Mouse (Mus musculus) spleen, adult 2 months (tissue): ENCODE results near the gene Dmrt1. TPM values are rescaled to one million over a fixed set of nuclear protein-coding genes. Genes with fewer than 3 reads are reported as not detected.
"Not testable (repeated sequence)": the region's sequence is repeated elsewhere in the genome, so short reads cannot be mapped to it uniquely, and the experiment has no call there.

Experiments used
- DNase-seq, 2 experiments: peaks; one replicate each; pipeline versions ENCODE4 v3.0.0 to v3.0.0-alpha.2; 2012 to 2021; ENCODE audit warnings: low spot score in 2 of 2, low read depth in 1 of 2
- H3K27ac ChIP-seq: fragments of 200-500 bp; 2 replicates; pipeline ENCODE4 v1.5.1; 2012; ENCODE audit warnings: low read length, inconsistent platforms; ENCODE audit not compliant: insufficient read depth
- H3K27me3 ChIP-seq: fragments of 200-500 bp; 2 replicates; pipeline ENCODE4 v1.6.1; 2012; ENCODE audit warnings: mild to moderate bottlenecking, moderate library complexity, low read length, inconsistent platforms; ENCODE audit not compliant: control insufficient read depth, insufficient read depth
- H3K36me3 ChIP-seq: fragments of 200-500 bp; 2 replicates; pipeline ENCODE4 v1.6.1; 2012; ENCODE audit warnings: mild to moderate bottlenecking, low read length, inconsistent platforms; ENCODE audit not compliant: control insufficient read depth, insufficient read depth
- H3K4me1 ChIP-seq: fragments of 200-500 bp; 2 replicates; pipeline ENCODE4 v1.6.1; 2011; ENCODE audit warnings: inconsistent platforms; ENCODE audit not compliant: control insufficient read depth, insufficient read depth, insufficient read length
- H3K4me3 ChIP-seq: fragments of 200-500 bp; 2 replicates; pipeline ENCODE4 v1.5.1; 2011; ENCODE audit warnings: mild to moderate bottlenecking, inconsistent platforms; ENCODE audit not compliant: insufficient read depth, insufficient read length; ENCODE audit errors: extremely low read depth
- CTCF ChIP-seq: fragments of 200-500 bp; IDR thresholded peaks from 2 replicates; pipeline ENCODE4 v1.5.1; 2011; ENCODE audit warnings: mild to moderate bottlenecking, inconsistent platforms; ENCODE audit not compliant: insufficient read depth, insufficient read length, insufficient replicate concordance; ENCODE audit errors: extremely low read depth
- POLR2A ChIP-seq: fragments of 200-500 bp; IDR thresholded peaks from 2 replicates; pipeline ENCODE4 v1.6.1; 2011; ENCODE audit warnings: low read depth, low read length, inconsistent platforms
- WGBS: fragments of 180-500 bp; shearing (Covaris S2); methylation state at CpG from one replicate; pipeline ENCODE4 v1.1.7; 2018; 5-methylcytosine and 5-hydroxymethylcytosine counted together
- polyA plus RNA-seq: library from polyadenylated mRNA; depleted of rRNA; stranded (reverse); fragments of >200 nt; gene quantifications from 2 replicates; pipeline ENCODE4 v1.2.3, GENCODE M21; 2012; rRNA removed

Dmrt1 gene
- polyA plus RNA-seq = not detected in 2 replicates

DNA sequence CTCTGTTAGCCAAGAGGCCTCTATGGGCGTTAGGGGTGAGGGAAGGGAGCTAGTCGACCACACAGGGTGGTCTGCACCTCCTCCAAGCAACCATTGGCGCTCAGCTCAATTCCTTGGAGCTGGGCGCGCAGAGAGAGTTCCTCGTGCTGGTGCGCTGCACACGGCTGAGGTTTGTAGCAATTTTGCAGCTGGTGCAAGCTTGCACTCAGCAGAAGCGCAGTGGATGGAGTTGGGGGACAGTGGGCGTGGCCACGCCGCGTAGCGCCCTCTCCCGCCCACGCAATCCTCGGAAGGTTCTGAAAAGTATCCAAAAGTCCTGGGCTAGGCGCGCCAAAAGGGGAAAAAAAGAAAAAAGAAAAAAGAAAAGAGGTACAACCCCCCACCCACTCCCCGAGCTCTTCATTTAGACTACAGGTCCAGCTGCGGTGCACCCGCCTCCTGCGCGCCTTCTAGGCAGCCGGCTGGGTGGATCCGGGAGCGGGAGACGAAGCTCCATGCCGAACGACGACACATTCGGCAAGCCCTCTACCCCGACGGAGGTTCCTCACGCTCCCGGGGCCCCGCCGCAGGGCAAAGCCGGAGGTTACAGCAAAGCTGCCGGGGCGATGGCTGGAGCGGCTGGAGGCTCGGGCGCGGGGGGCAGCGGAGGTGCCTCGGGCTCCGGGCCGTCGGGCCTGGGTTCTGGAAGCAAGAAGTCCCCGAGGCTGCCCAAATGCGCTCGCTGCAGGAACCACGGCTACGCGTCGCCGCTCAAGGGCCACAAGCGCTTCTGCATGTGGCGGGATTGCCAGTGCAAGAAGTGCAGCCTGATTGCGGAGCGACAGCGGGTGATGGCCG lies at the start of gene Dmrt1:
Dmrt1 (plus strand) TSS at position 259 of the 837 bp plus-strand sequence.
- Histone ChIP-seq H3K4me1 (no peaks in the 10 kb centered on the region), H3K27ac (no peak within 1 kb of the TSS), H3K27me3 (peaks cover 11% of the 10 kb centered on the region), H3K4me3 (no peak within 1 kb of the TSS), H3K36me3 (no peaks in the 10 kb centered on the region)
- no peak for DNase-seq
- 3% methylated on average over 64 of the region's 64 CpGs for WGBS
- TF ChIP-seq CTCF (no peak), POLR2A (no peak)

GRCm38 (mm10) chr19:25460760-25461159 lies 44.7 kb upstream of the Dmrt1 start:
- TF ChIP-seq POLR2A (no peak), CTCF (no peak)
- DNase-seq = no peak
- no peaks in the 10 kb centered on the region for H3K36me3 ChIP-seq
- no peak overlapping the region for H3K4me3 ChIP-seq
- no peaks in the 10 kb centered on the region for H3K27me3 ChIP-seq
- H3K4me1 ChIP-seq = no peaks in the 10 kb centered on the region
- no peak overlapping the region for H3K27ac ChIP-seq
- WGBS = 91% methylated on average over 8 of the region's 8 CpGs

DNA sequence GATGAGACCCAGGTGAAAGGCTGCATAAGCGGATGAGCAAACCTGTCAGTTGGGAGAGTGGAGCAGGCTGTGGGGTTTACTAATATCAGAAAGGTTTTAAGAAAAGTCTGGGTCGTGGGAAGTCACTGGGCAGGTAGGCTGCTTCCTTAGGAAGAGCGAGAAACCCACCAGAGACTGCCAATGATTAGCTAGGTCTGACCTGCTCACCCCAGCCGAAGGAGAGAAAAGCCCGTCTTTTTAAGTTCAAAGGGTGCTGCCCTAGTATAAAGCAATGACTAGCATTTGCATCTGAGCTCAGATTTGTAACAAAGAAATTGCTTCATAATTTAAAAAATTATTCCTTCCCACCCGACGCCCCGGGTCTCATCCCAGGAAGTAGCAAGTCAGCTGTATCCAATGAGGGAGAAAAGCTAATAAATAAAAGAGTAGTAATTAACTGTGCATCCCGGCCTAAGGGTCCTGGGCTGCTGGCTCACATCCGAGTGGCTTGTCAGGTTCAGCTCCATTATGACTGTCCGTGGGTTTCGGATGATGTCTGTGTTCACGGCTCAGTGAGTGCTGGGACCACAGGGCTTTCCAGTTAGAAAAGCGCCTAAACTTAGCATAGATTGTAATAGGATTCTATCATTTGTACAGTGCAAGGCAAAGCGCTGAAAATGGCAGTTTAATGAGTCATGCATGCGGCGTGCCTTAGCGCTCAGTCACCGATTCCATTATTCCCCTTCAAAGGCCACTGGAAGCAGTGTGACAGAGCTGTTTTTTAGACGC lies 43.7 kb upstream of the Dmrt1 start:
- H3K27ac ChIP-seq = no peak overlapping the region
- no peaks in the 10 kb centered on the region for H3K4me1 ChIP-seq
- H3K27me3 ChIP-seq = no peaks in the 10 kb centered on the region
- 89% methylated on average over 20 of the region's 20 CpGs for WGBS
- no peak for TF ChIP-seq CTCF
- H3K36me3 ChIP-seq = no peaks in the 10 kb centered on the region
- H3K4me3 ChIP-seq = no peak overlapping the region
- no peak for DNase-seq

DNA sequence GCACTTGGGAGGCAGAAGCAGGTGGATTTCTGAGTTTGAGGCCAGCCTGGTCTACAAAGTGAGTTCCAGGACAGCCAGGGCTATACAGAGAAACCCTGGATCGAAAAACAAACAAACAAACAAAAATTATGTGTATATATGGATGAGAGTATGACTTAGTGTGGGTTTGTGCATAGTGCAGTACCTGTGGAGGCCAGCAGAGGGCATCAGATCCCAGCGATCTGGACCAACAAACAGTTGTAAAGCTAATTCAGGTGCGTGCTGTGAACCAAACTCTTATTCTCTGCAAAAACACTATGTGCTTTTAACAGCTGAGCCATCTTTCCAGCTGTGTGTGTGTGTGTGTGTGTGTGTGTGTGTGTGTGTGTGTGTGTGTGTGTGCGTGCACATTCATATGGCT lies 29.6 kb upstream of the Dmrt1 start:
- H3K4me3 ChIP-seq, H3K27me3 ChIP-seq, H3K36me3 ChIP-seq, H3K27ac ChIP-seq, DNase-seq, H3K4me1 ChIP-seq: not testable (repeated sequence)
- WGBS = 64% methylated on average over 4 of the region's 4 CpGs

- TF ChIP-seq POLR2A (no peak), CTCF (no peak)
- WGBS = 94% methylated on average over 5 of the region's 5 CpGs
- Histone ChIP-seq H3K4me1 (no peaks in the 10 kb centered on the region), H3K27me3 (no peaks in the 10 kb centered on the region), H3K4me3 (no peak overlapping the region), H3K36me3 (no peaks in the 10 kb centered on the region), H3K27ac (no peak overlapping the region)
- no peak for DNase-seq
Observed at GRCm38 (mm10) chr19:25479152-25479669, 26.2 kb upstream of the Dmrt1 start.

DNA sequence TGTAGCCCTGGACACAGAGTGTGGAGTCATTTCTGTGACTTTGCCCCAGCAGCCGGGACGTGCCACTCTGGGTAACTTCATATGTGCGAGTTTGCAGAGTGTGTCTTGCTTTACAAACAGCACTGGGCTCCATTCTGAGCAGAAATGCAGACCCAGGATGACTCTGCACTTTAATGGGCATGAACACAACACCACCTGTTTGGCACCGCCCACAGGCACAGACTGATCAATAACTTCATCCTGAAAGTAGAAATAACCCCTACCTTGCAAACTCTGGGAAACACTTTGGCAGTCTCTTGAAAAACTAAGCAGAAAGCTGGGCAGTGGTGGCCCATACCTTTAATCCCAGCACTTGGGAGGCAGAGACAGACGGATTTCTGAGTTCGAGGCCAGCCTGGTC lies 24.6 kb upstream of the Dmrt1 start:
- Histone ChIP-seq H3K27ac (no peak overlapping the region), H3K4me3 (no peak overlapping the region), H3K4me1 (no peaks in the 10 kb centered on the region), H3K36me3 (no peaks in the 10 kb centered on the region), H3K27me3 (no peaks in the 10 kb centered on the region)
- TF ChIP-seq POLR2A (no peak), CTCF (no peak)
- DNase-seq = no peak
- 81% methylated on average over 6 of the region's 6 CpGs for WGBS

GRCm38 (mm10) chr19:25486561-25486960 lies 18.9 kb upstream of the Dmrt1 start:
- Histone ChIP-seq H3K27ac (no peak overlapping the region), H3K4me3 (no peak overlapping the region), H3K4me1 (no peaks in the 10 kb centered on the region), H3K27me3 (peaks cover 2% of the 10 kb centered on the region), H3K36me3 (no peaks in the 10 kb centered on the region)
- 23% methylated on average over 14 of the region's 14 CpGs for WGBS
- TF ChIP-seq POLR2A = no peak
- TF ChIP-seq CTCF = no peak
- DNase-seq = no peak
